Mouse (Mus musculus): ENCODE results near the gene Gm11060.

DNA sequence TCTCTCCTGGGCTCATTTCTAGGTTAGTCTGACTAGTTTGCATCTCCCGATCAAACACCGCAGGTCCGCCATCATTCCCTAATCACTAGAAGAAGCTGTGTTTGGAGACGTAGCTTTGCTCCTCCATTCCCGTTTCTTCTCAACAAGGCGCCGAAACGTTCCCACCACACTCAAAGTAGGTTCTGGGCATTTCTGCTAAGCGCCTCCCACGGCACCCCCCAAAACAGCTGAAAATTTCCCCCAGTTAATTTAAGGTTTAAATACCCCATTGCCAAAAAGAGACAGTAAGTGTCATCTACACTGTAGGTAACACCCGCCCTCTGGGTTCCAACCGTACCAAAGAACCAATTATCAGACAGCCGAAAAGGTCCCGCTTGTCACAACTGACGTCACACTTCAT is 33.8 kb downstream of the Gm11060 start:
- TF ChIP-seq CTCF (IDR thresholded peaks at IDR 0.05; ENCODE audit: low read depth, low read length): no peak
- no peak for TF ChIP-seq GATA1 (IDR thresholded peaks at IDR 0.05; ENCODE audit: borderline replicate concordance, low read length)
- no peak for TF ChIP-seq TAL1 (conservative IDR thresholded peaks at IDR 0.05; ENCODE audit: low read depth, low read length)
- TF ChIP-seq GATA2 (IDR thresholded peaks at IDR 0.05; ENCODE audit: borderline replicate concordance, low read depth, low read length): no peak
